Mouse (Mus musculus): ENCODE results near the gene Lyz1.
"Not testable (repeated sequence)": the region's sequence is repeated elsewhere in the genome, so short reads cannot be mapped to it uniquely, and the experiment has no call there.

The Lyz1 gene

GRCm38 (mm10) chr10:117292671-117293070 lies at the start of gene Lyz1:
Gene Lyz1 (minus strand): TSS chr10:117292868.
- DNase-seq (ENCODE audit: low spot score) = no peak

DNA sequence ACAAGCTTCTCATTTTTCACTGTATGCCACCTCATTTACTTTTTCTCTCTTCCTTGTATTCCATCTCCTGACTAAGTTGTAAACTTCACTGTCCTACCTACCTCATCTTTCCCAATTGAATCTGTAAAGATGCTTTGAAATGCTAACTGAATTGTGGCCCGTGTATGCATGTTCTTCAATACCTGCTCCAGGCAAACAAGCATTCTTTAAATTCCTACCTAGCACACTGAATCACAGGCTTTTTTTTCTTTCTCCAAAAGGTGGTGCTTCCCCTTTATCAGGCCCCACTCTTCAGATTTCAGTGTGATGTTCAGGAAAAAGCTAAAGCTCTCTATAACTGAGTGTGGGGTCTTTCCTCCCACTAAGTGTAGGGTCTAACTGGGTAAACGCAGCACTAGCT lies 49.7 kb upstream of the Lyz1 start:
- DNase-seq (ENCODE audit: low spot score) = no peak

- no peak for DNase-seq (ENCODE audit: low spot score)
Measured at GRCm38 (mm10) chr10:117341029-117341428, 48.4 kb upstream of the Lyz1 start.

GRCm38 (mm10) chr10:117339241-117339640 lies 46.6 kb upstream of the Lyz1 start:
- no peak for DNase-seq (ENCODE audit: low spot score)

DNA sequence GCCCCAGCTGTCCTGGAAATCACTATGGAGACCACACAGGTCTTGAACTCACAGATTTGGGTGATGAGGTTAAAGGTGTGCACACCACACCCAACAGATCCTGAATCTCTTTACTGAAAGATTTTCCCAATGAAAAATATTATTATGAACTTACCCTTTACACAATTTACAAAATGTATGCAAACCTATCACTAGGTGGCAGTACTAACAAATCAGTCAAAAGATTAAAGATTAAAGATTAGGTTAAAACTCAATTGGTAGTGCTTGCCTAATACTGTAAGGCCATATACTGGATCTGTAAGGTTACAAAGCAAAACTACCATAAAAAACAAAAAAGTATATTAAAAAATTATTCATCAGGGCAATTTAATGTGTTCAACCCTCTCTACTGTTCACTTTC lies 45.3 kb upstream of the Lyz1 start:
- no peak for DNase-seq (ENCODE audit: low spot score)

DNA sequence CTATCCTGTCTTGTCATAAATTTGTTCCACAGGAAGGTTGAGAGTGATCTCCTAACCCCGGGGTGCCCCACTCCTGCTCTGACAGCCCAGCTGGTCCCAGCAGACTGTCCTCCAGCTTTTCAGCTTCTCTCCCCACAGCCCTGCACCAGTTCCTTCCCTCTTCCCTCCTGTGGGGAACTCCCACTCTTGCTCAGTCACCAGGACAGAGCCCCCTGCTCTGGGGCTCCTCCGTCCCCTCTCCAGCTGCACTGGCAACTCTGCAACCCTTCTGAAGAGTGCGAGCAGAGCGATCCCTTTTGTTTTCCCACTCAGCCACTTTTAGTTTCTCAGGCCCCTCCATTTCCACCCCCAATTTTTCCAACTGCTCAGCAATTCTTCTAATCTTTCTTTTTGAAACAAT lies 43.0 kb upstream of the Lyz1 start:
- no peak for DNase-seq (ENCODE audit: low spot score)

DNA sequence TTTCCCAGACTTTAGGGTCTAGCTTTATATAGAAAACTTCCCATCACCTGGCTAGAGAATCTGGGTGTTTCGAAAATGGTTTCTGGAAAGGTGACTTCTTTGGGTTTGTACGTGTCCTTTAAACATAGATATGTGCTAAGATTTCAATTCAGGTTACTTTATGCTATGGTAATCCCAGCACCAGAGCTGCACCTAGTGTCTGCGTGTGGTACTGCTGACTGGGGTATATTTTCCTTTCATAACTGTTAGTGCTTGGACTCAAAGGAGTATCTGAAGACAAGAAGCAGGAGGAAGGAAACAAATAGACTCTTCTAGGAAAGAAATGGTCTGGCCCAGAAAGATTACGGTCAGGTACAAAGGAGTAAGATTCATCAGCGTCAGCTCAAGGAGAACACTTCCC lies 37.9 kb upstream of the Lyz1 start:
- DNase-seq (ENCODE audit: low spot score) = peak; percentile 9

DNA sequence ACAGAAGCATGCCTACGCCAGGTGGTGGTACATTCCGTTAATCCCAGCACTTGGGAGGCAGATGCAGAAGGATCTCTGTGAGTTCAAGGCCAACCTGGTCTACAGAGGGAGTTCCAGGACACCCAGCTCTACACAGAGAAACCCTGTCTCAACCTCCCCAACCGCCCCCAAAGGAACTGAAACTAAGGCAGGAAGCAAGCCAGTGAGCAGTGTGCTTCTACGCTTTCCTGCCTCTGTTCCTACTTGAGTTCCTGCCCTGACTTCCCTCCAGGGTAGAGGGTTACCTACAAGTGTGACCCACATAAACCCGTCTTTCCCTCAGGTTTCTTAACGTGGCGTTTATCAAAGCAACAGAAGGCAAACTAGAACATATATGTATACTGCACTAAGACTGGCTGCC lies 31.1 kb upstream of the Lyz1 start:
- no peak for DNase-seq (ENCODE audit: low spot score)

DNA sequence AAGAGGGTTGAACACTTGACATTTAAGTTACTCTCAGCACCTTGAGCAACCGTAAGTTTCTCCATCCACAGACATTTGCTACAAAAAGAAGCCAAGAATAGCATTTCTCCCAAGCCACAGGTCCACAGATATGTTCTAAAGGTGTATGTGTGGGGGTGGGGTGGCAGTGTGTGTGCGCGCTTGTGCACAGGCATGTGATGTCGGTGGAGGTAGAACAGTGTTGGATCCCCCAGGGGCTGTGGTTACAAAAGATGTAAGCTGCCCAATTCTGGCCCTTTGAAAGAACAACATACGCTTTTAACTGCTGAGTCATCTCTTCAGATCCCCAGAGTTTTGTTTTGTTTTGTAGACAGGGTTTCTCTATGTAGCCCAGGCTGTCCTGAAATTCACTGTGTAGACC lies 30.0 kb upstream of the Lyz1 start:
- DNase-seq (ENCODE audit: low spot score) = no peak

GRCm38 (mm10) chr10:117320571-117320981 lies 27.9 kb upstream of the Lyz1 start:
- no peak for DNase-seq (ENCODE audit: low spot score)

DNA sequence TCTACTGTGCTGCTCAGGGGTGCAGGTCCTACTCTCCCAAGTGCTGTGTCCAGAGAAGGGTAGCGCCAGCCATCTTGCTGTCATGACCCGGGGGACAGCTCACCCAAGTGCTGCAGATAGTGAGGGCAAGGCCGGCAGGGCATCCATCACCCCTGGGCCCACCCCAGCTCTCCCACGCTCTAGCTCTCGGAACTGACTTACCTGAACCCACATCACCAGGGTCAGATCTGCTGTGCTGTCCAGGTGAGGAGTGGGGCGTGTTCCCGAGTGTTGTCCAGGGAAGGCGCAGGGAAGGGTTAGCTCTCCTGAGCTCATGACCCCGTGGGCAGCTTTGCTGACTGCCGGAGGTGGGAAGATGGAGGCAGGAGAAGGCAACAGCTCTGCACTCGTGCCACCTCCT lies 23.7 kb upstream of the Lyz1 start:
- no peak for DNase-seq (ENCODE audit: low spot score)

DNA sequence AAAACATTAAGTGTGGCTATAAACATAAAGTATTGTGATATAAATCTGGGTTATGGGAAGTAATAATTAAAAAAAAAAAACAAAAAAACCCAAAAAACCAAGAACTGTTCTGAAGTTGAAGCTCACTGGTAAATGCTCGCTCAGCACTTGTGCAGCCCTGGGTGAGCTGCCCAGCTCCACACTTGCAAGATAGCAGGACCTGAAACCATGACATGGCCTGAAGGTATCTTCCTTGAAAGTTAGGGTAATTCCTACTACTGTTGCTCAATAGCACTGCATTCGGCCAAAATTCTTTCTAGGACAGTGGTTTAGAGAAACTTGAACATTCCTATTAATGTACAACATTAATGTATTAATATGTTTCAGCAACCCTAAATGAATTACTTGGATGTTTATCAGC lies 20.5 kb upstream of the Lyz1 start:
- no peak for DNase-seq (ENCODE audit: low spot score)

DNA sequence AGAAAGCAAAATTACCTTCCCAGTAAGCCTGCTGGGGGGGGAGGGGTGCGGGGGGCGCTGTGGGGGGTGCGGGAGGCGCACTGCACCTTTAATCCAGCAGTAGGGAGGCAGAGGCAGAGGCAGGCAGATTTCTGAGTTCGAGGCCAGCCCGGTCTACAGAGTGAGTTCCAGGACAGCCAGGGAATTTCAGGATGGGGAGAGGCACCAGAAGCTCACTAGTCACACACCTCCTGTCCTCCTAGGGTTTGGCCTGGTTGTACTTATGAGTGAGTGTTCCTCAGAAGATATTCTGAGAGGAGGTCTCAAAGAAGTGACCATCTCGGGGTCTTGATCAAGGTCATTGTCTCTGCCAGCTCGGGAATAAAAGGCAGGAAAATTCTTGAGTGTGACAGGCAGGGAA lies 19.5 kb upstream of the Lyz1 start:
- DNase-seq (ENCODE audit: low spot score) = no peak

GRCm38 (mm10) chr10:117304371-117304770 lies 11.7 kb upstream of the Lyz1 start:
- no peak for DNase-seq (ENCODE audit: low spot score)

GRCm38 (mm10) chr10:117301688-117302087 lies 9.0 kb upstream of the Lyz1 start:
- no peak for DNase-seq (ENCODE audit: low spot score)

DNA sequence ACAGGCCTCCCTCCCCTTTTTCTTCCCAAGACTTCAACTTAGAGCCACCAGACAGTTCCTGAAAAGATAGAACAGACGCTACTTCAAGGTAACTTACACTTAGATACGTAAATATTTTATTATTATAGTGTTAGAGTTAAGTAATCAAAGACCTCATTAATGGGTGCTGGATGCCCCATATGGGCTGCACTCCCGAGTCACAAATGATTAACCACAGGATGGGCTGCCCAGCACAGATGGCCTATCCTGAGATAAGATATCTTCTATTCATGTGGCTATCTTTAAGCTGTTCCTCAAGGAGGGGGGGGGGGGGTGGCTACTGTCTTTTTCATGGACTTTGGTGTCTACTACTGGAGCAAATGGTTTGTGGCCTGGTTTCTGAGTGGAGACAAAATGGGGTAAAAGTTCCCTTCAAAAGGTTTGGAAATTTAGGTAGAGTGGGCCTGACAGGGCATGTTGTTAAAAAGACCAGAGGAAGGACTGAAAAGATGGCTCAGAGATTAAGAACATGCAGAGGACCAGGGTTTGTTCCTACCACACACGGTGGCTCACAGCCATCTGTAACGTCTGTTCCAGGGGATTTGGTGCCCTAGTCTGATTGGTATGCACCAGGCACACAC lies 7.3 kb upstream of the Lyz1 start:
- no peak for DNase-seq (ENCODE audit: low spot score)

GRCm38 (mm10) chr10:117299106-117299505 lies 6.4 kb upstream of the Lyz1 start:
- no peak for DNase-seq (ENCODE audit: low spot score)

DNA sequence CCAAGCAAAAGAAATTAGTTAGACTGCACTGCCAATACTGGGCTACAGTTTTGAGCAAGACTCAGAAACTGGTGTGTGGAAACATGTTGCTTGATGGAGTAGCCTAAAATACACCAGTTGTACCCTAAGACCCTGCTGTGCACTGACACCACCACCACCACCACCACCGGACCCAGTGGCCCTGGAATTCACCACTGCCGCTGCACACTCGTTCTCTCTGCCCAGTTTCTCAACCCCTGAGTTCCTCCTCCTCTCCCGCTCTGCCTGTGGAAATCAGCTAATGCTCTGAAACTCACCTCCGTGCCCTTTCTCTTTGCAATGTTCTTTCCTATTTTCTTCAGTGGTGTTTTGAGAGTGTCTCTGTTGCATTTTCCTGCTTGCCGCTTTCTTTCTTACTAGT lies 5.7 kb upstream of the Lyz1 start:
- DNase-seq (ENCODE audit: low spot score) = no peak

DNA sequence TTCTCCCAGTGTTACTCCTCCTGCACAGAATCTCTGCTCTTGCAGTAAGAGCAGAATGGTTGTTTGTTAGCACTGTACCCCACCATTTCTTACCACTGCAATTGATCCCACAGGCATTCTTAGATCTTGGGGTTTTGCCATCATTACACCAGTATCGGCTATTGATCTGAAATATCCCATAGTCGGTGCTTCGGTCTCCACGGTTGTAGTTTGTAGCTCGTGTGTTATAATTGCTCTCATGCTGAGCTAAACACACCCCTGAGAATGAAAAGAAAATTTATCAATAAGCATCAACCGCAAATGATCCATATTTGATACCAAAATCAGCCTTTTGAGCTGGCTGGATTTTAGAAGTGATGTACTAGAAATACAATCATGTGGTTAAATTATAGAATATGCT lies 1.7 kb downstream of the Lyz1 start:
- not testable (repeated sequence) for DNase-seq (ENCODE audit: low spot score)

DNA sequence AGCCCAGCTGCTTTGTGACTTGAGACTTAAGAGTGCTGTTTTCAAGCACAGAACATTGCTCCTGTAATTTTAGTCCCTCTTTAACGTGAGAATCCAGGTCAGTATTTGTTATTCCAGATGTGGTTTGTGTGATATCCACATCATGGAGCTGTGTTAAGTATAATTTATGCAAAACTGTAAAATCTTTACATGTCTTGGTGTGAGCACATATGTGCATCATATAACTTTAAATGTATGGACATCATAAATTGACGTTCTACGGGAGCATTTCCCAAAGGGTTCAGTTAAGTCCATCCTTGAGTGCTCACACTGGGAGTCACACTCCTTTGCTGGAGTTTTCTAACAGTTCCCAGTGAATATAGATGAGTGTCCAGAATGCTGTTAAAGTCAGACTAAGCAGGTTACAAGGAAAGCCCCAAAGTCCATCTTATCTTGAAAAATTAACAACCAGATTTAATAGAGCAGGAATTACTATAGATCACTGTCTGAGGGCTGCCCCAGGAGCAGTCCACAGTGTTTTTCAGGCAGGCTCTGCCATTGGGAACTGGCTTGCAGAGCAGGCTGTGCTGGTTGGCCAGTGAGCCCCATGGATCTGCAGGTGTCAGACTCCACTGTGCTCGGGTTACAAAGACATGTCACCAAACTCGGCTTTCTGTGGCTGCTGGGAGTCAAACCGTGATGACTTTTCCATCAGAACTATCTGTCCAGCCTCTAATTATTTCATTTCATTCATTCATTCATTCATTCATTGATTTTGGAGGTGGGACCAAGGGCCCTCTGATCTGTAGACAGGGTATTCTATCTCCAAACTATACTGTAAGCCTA lies 2.4 kb downstream of the Lyz1 start:
- DNase-seq (ENCODE audit: low spot score) = no peak

DNA sequence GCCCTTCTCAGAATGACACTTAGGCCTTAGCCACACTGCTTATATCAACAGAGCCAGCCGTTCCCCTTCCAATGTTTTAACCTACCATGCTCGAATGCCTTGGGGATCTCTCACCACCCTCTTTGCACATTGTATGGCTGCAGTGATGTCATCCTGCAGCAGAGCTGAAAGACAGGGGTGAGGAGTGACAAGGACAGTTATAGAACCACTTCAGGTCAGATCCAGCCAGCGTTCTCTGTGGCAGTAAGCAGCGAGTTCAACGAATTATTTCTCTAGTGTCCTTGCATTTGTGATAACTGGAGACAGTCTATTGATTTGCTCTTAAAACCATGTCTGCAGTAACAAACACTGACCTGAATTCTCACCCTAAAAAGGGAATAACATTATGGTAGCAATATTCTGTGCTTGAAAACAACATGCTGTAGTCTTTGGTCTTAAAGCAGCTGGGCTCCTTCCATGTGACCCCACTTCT lies 3.6 kb downstream of the Lyz1 start:
- not testable (repeated sequence) for DNase-seq (ENCODE audit: low spot score)

DNA sequence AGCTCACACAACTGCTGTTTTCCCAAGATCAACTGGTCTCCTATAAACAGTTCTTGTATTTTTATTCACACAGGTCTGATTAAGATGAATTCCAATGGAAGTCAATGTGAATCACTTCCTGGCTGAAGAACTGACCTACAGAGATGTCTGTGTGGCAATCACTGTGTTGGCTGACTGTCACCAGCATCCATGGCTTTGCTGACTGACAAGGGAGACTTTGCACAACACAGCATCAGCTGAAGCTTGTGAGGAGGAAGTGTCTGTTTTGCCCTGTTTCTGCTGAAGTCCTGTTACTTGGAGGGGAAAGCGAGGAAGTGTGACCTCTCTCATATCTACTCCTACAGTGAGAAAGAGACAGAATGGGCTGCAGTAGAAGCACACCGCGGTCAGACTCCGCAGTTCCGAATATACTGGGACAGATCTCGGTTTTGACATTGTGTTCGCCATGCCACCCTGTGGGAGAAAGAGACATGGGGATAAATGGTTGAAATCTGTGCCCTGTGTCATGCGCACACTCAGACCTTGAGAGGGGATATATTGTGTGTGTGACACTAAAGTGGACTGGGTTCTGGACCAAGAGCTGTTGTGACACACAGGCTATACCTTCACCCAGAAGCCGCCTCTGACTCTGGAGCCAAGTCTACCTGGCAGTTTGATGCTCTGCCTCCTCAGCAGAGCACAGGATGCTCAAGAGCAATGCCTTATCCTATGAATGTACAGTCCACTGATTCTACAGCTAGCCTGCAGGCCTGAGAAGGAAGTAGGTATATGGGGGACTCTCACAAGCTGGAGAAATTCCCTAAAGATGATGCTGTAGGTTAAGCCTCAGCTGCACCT lies 4.3 kb downstream of the Lyz1 start:
- DNase-seq (ENCODE audit: low spot score) = no peak
